Mouse (Mus musculus) layer of hippocampus, adult 9-10 months (tissue): Measurements from ENCODE around the gene Hist1h3g.
A peak's percentile ranks its signal among the peaks of the same experiment; 100 is the strongest.

Experiments
- DNase-seq: peaks from one replicate; pipeline ENCODE4 v3.0.0; 2022; ENCODE audit warnings: low spot score

Hist1h3g gene

GRCm38 (mm10) chr13:23535137-23536075 is at the start of gene Hist1h3g:
TSS of gene Hist1h3g (plus strand) at chr13:23535422.
- peak; percentile 85 for DNase-seq

- DNase-seq: peak; percentile 63
Measured at GRCm38 (mm10) chr13:23488400-23489322, 46.6 kb upstream of the Hist1h3g start, which contains the start of gene Btn2a2. TSS of gene Btn2a2 (minus strand) at chr13:23488857.

- DNase-seq: no peak
Measured at GRCm38 (mm10) chr13:23490863-23491262, 44.4 kb upstream of the Hist1h3g start.

GRCm38 (mm10) chr13:23491263-23491662 is 44.0 kb upstream of the Hist1h3g start:
- DNase-seq: no peak

- no peak for DNase-seq
Measured at GRCm38 (mm10) chr13:23491990-23492389, 43.2 kb upstream of the Hist1h3g start.

- no peak for DNase-seq
Measured at GRCm38 (mm10) chr13:23495526-23495925, 39.7 kb upstream of the Hist1h3g start.

- DNase-seq: peak; percentile 40
Measured at GRCm38 (mm10) chr13:23497656-23498321, 37.4 kb upstream of the Hist1h3g start.

GRCm38 (mm10) chr13:23498653-23499052 is 36.6 kb upstream of the Hist1h3g start:
- no peak for DNase-seq

- no peak for DNase-seq
Measured at GRCm38 (mm10) chr13:23499943-23500342, 35.3 kb upstream of the Hist1h3g start.

- peak; percentile 39 for DNase-seq
Measured at GRCm38 (mm10) chr13:23500424-23501200, 34.6 kb upstream of the Hist1h3g start.

GRCm38 (mm10) chr13:23501511-23501910 is 33.7 kb upstream of the Hist1h3g start:
- no peak for DNase-seq

- no peak for DNase-seq
Measured at GRCm38 (mm10) chr13:23502031-23502567, 33.1 kb upstream of the Hist1h3g start.

- DNase-seq: no peak
Measured at GRCm38 (mm10) chr13:23502916-23503315, 32.3 kb upstream of the Hist1h3g start.

GRCm38 (mm10) chr13:23503797-23504196 is 31.4 kb upstream of the Hist1h3g start:
- DNase-seq: peak; percentile 73

GRCm38 (mm10) chr13:23505662-23506345 is 29.4 kb upstream of the Hist1h3g start:
- DNase-seq: no peak

- no peak for DNase-seq
Measured at GRCm38 (mm10) chr13:23506351-23506750, 28.9 kb upstream of the Hist1h3g start.

GRCm38 (mm10) chr13:23506819-23507515 is 28.3 kb upstream of the Hist1h3g start:
- DNase-seq: no peak

GRCm38 (mm10) chr13:23510127-23510526 is 25.1 kb upstream of the Hist1h3g start:
- DNase-seq: no peak

GRCm38 (mm10) chr13:23513517-23513916 is 21.7 kb upstream of the Hist1h3g start:
- DNase-seq: no peak

GRCm38 (mm10) chr13:23515281-23515680 is 19.9 kb upstream of the Hist1h3g start:
- no peak for DNase-seq
